Mouse (Mus musculus) mature B cell (primary cell): ENCODE results near the gene Gm49353.

Experiments used
- in situ Hi-C: fragments of 300-500 bp; cut with MboI; formaldehyde crosslinking; loops from 2 replicates; pipeline ENCODE4 v1.14.3; 2019

Gm49353 gene

DNA sequence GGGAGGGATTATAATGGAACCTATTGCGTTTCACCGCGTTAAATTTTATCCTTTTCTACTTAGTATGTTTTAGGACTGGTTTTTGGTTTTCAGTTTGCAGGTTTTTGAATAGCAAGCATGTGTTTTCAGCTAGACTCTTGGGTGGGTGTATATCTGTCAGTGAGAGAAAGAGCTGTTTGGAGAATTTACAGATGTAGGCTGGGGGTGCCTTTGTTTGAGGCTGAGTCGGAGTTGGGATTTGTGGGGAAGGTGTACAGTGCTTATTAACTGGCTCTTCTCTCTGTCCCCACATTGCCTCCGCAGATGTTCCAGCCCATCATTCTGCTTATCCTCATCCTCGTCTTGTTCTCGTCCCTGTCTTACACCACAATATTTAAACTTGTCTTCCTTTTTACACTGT is at the start of gene Gm49353:
Gm49353 (plus strand) TSS at position 313 of the 400 bp plus-strand sequence.
- in situ Hi-C loops, result no loop called here

DNA sequence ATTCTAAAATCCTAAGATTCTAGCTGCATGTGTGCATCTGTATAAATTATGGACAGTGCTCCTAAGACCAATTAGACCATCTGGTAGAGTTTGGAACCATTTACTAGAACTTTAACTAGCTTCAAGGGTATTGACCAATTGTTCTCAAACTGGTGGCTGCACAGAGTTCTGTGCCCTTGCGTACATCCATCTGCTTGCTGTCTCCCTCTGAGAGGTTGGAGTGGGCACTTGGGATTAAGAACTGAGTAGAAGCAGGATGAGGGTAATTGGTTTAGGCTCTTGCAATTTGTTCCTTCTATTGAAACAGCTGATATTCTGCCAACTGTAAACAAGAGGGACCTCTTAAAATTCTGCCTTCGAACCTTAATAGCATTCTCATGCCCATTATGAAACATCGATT is 43.5 kb upstream of the Gm49353 start:
- in situ Hi-C loops, result no loop called here

DNA sequence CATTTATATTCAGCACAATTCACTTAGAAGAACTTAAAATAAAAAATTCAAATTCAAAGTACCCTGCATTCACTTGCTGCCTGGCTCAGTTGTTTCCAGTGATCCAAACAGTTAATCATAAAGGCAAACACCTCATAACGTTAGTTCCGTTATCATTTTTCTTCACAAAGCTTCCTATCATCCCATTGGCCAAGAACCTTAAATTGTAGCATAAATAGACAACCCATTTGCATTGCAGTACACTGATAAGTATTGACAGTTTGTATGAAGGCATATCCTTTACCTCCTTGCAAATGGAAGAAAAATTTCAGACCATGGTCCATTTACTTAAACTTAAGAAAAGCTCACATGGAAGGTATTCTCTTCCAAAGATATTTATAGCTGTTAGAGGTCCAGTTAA is 37.1 kb upstream of the Gm49353 start:
- in situ Hi-C loops, result no loop called here

DNA sequence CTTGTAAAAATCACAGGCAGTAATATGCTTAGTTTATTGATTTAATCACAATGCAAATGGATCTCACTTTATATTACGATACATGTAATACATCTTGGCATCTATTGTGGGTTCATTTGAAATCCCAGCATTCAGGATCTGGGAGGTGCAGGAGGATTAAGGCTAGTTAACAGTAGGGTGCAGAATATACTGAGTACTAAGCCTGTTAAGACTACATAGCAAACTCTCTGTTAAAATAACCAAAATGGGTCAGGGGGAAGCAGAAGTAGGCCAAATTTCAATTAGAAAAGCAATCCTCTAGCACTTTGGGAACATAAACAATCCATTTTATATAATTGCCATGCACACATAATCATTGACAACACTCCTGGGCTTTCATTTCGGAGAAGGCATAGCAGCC is 25.0 kb upstream of the Gm49353 start:
- in situ Hi-C loops, result no loop called here

DNA sequence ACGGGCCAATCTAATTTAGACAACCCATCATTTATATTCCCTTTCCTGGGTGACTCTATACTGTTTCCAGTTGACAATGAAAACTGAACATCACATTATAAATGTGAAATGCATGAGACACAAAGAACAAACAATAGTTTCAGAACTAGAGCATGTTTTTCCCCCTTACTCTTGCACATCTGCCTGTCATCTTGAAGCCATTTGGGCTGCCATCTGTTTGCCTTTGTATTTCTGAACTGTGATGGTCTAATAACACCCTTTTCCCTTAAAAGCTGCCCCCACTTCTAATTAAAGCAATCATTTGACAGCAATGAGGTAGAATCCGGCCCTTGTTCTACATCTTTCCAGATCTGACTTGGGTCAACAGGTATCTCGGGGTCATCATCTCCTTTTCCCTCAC is 23.1 kb upstream of the Gm49353 start:
- in situ Hi-C loops, result no loop called here

DNA sequence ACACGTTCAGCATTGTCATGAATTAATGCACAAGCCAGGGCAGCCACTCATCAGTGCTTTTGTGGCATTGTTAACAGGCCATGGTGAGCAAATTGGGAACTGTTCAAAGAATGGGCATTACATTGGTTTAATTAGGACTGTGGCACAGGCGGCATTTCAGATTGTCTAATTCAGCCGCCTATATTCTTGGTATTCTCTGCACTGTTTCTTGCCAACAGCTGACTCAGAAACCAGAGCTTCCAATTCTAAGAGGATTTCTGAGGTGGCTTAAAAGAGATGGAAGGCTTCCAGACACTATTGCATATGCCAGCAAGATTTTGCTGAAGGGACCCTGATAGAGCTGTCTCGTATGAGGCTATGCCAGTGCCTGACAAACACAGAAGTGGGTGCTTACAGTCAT is 21.9 kb upstream of the Gm49353 start:
- in situ Hi-C loops, result no loop called here

DNA sequence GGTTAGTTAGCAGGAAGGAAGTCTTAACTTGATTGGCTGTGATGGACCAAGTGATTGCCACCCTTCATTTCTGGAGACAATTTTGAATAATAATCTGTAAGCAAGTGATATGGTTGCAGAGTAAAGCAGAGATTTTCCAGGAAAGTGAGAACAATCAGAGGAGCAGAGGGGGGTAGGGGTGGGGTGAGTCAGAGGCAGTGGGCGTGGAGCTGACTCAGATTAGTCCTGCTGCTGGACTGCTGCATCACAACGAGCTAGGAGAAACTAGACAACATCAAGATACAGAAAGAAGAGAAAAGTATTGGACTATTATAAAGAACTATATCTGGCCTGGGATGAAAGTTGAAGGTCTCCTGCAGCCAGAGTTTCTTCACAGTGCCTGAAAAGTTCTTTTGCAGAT is 20.8 kb upstream of the Gm49353 start:
- in situ Hi-C loops, result no loop called here

DNA sequence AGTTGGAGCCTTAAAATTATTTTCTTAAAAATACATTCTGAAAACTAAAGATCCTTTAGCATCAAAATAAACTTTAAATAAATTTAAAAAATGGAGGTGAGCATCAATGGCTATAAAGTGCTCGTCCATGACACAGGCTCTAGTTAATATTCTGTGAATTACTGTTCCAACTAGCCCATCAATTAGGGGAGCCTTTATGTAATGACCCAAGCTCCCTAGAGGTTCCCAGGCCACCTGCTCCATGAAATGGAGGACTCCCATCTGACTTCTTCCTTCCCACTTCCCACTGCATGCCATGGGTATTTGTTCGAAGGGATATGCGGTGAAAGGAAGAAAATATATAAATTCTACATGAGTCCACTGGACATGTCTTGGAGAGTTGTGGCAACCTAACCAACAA is 18.5 kb upstream of the Gm49353 start:
- in situ Hi-C loops, result no loop called here

DNA sequence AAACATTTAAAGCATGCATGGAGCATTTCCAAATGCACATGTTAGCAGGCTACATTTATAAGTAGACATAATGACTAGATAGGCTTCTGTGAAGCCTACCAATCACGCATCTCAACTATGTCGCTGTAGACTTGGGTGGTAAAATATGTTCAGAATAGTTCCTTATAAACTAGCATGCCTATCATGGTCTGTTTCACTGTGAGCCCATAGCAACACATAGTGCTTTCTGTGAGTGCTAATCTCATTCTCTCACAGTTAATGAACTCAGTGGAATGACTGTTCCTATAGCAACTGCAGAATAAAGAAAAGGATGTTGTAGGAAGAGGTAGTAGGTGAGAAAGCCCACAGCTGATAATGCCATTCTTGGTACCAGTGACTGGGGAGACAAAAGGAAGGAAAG is 17.7 kb upstream of the Gm49353 start:
- in situ Hi-C loops, result no loop called here

DNA sequence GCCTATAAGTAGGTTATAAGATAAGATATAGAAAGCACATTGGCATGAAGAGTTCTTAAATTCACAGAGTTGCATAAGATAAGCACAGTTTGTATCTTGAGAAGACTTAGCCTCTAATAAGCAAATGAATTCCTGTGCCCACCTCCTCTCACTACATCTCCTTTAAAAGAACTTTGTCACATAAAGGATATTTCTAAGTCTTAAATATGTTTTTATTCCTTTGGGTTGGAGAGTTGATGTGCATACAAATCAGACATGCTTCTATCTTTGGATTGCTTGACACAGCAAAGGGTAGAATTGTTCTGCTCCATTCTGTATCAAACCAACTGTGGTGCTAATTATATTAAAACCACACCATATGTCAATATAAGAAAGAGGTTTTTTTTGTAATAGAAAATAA is 5.0 kb upstream of the Gm49353 start:
- in situ Hi-C loops, result no loop called here

DNA sequence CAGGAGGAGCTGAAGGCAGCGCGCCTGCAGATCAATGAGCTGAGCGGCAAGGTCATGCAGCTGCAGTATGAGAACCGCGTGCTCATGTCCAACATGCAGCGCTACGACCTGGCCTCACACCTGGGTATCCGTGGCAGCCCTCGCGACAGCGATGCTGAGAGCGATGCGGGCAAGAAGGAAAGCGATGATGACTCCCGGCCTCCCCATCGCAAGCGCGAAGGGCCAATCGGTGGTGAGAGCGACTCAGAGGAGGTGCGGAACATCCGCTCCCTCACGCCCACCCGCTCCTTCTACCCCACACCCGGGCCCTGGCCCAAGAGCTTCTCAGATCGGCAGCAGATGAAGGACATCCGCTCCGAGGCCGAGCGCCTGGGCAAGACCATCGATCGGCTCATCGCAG is 1.9 kb upstream of the Gm49353 start:
- in situ Hi-C loops, result no loop called here

DNA sequence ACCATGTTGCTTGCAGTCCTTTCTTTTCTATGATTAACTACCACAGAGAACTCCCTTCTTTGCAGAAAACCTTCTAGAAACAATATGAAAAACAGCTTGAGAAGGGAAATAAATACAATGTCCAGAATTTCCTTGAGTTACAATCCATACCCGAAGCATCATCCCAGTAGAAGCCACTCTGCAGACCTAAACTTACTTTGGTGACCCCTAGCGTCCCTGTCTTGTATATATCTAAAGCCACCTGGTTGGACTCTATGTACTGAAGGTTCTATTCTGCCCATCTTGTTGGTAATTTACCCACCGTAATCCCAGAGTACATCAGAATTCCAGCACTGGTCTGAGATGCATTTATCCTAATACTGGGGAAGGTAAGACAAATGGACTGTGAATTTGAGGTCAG is 1.1 kb downstream of the Gm49353 start:
- in situ Hi-C loops, result no loop called here

DNA sequence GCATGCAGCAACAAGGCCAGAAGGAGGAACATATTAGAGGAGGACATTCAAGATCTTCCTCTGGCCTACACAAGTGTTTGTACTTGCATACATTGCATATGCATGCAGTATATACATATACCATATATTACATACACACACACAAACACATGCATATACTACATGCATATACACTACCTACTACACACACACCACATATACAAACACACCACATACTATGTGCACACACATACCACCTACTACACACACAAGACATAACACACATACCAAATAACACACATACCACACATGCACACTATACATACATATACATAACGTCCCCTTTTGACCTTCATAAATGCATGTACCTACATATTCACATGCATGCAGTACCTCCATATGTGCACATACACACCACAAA is 1.9 kb downstream of the Gm49353 start:
- in situ Hi-C loops, result no loop called here

DNA sequence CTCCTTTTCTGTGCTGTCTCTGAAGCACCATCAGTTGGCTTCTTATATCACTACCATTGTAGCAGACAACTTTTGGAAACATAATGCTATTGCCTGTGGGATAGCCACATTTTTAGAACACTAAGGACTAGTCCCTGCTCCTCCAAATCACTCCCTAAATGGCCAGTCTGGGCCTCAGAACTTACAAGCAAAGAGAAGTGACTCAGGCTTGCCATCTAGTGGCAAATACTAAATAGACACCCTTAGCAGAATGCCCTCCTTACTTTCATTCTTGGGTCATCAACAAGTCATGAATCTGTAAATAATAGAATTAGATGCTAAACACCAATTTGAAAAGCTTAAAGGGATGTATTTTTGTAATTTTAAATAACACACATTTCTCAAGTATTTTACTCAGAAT is 8.0 kb downstream of the Gm49353 start:
- in situ Hi-C loops, result no loop called here

DNA sequence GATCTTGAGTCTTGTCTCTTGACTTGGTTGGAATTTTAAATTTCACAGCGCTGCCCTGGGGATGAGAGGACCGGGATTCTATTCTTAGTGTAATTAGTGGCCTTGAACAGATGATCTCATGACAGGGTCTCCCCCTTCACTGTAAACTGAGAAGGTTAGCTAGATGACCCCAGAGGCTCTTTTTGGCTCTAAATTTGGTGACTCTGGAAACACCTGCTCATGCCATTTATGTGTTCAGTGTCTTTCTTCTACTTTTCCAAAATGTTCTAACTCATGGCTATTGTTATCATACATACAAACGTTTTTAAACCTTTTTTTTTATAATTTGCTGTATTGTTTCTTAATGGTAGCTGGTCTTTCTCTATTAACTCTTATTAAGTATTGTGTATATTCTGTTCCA is 10.0 kb downstream of the Gm49353 start:
- in situ Hi-C loops, result no loop called here

DNA sequence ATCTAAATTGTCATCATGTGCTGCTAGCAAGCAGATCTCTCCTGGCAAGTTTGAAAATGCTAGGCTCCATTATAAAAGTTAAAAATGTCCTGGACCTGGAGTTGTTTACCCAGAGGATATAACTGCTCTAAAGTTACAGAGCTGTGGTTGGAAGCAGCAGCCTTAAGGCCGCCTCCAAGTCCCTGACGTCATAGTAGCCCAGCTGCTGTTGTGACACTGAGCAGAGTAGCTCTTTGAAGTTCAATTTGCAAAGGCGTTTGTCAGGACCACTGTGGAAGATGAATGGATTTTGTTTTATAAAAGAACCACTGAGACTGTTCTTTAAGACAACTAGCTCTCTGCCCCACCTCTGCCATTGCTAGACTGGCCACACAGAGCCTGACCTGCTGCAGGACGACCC is 12.7 kb downstream of the Gm49353 start, which contains the start of gene 9330159F19Rik:
9330159F19Rik (plus strand) TSS at position 154 of the 400 bp plus-strand sequence.
- in situ Hi-C loops, result no loop called here

DNA sequence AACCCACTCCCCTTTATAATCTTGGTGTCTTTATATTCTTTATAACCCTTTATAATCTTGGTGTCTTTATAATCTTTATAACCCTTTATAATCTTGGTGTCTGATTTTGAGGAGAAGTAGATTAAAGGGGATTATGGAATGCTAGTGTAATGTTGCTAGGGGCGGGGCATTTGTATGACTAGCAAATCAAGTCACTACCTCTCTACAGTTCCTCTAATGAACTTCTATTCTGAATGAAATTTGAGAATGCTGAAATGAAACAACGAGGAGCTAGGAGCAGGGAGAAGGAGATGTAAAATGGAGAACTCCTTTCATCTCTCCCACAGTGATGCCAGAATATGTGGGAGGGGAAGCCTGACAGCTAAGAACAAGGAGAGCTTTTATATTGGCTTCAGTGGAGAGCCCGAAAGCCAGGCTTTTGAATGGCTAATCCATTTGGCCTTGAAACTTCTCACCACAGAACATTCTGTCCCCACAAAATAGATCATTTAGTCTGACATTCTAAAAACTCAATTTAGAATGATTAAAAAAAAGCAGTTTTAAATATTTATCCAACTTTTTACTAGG is 14.9 kb downstream of the Gm49353 start:
- in situ Hi-C loops, result no loop called here

DNA sequence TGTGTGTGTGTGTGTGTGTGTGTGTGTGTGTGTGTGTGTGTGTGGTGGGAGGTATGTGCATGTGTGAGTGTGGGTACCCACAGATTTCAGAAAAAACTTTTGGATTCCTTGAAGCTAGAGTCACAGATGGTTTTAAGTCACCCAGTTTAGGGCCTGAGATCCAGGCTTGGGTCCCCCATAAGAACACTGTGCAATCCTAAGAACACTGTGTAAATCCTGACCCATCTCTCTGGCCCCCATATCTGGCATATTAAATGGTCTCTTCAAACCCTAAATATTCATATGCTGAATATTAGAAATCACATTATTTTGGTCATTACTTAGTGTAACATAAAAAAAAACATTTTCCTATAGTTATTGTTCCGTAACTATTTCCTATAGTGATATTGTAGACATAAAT is 18.2 kb downstream of the Gm49353 start:
- in situ Hi-C loops, result no loop called here

DNA sequence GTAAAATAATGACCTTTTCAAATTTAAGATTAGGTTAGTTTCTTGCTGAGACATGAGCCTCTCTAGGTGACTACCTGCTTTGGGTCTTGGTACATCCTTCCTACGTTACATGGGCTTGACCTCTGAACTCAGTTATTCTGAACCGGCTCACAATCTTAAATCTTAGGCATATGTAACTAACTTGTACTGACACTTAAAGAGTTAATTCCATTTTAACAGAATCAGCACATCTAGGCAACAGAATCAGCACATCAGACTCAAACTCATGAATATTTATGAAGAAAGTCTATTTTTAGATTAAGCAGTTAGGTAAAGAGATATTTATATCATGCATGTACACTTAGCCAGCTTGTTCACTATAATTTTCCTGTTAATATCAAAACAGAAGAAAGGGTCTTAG is 18.7 kb downstream of the Gm49353 start:
- in situ Hi-C loops, result no loop called here

DNA sequence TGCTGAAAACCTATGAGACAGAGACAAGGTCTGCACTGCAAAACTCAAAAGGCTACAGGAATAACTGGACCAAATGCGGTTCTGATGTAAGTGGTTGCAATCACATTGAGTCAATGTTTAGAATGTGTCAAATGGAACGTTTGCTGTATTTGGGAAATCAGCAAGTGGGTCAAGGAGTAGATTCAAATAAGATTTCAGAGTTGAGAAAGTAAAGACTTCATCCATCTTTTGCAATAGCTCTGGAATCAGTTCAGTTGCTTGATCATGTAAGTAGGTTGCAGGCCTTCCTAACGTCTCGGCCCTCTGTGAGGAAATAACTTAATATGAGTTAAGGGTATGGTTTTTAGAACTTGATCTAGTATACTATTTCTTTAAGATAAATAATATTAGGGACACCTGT is 26.6 kb downstream of the Gm49353 start:
- in situ Hi-C loops, result no loop called here

DNA sequence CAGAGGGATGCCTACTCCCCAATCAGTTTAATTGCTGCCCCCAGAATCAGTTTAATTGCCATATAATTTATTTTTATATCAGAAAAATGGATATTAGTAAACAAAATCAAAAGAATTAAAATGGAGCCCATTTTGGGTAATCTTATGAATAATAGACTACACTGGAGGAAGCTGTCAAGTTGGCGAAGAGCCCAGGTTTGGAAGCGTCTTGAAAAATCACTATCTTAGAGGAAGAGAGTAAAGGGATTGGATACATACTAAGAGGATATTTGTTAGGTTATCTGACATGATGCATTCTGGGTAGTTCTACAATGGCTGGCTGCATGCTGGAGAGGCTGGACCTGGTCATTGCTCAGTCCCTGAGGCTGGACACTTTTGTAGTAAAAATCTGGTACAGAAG is 32.5 kb downstream of the Gm49353 start:
- in situ Hi-C loops, result no loop called here
